Mouse (Mus musculus): ENCODE measurements at regions not wholly inside any gene's neighbourhood (a gene's known extent, or its start where the extent isn't known, plus 50 kb on each side); places are given as distances from the start of the nearest gene placed in this dataset.

- Histone ChIP-seq H3K9me3 (replicated peaks; ENCODE audit: control insufficient read depth, low read length) (no peaks in the 10 kb centered on the region), H3K36me3 (replicated peaks; ENCODE audit: control insufficient read depth, insufficient read depth, low read length) (no peaks in the 10 kb centered on the region), H3K4me2 (ENCODE audit: low read depth, low read length) (no peak overlapping the region), H3K9ac (replicated peaks; ENCODE audit: low read depth, low read length) (no peak overlapping the region), H3K27ac (ENCODE audit: low read depth) (no peak overlapping the region; the same call in 1 of the 2 replicates), H3K4me1 (ENCODE audit: control insufficient read depth, insufficient read depth) (no peaks in the 10 kb centered on the region; the same call in 1 of the 2 replicates), H3K4me3 (ENCODE audit: low read depth, low read length) (no peak overlapping the region), H3K27me3 (ENCODE audit: control insufficient read depth, insufficient read depth, low read length) (no peaks in the 10 kb centered on the region)
- TF ChIP-seq CTCF (IDR thresholded peaks at IDR 0.05; ENCODE audit: low read depth) (no peak), EP300 (IDR thresholded peaks at IDR 0.05; ENCODE audit: low read depth) (no peak)
- 14% methylated on average over 4 of the region's 4 CpGs for WGBS
- ATAC-seq (ENCODE audit: insufficient read depth, low read depth), result no peak
- DNase-seq (ENCODE audit: low spot score), result no peak
Measured at GRCm38 (mm10) chr17:45298355-45298754, 135.2 kb downstream of the Cdc5l start.

DNA sequence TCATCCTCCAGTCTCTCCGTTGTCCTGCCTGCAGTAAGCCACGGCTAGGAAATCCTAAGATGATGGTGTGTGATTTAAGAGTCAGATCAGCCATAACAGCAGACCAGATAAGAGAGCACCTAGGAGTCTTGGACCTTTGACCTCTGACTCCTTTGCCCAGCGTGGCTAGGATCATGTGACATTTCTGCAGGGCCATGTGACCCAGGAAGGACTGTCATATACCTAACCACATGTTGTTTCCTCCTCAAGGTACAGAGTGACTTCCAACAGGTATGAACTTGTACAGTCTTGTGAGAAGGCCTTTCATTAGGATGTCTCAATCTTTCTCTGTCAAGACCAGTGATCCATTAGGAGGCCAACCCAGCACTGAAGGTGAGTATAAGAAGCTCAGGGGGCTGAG, 135.7 kb downstream of the Cdc5l start:
- H3K4me1 ChIP-seq (ENCODE audit: control insufficient read depth, insufficient read depth), result no peaks in the 10 kb centered on the region; the same call in 1 of the 2 replicates
- DNase-seq (ENCODE audit: low spot score), result no peak
- no peak for TF ChIP-seq CTCF (IDR thresholded peaks at IDR 0.05; ENCODE audit: low read depth)
- no peak for TF ChIP-seq EP300 (IDR thresholded peaks at IDR 0.05; ENCODE audit: low read depth)
- H3K27ac ChIP-seq (ENCODE audit: low read depth), result no peak overlapping the region
- H3K4me3 ChIP-seq (ENCODE audit: low read depth, low read length), result no peak overlapping the region
- no peaks in the 10 kb centered on the region for H3K27me3 ChIP-seq (ENCODE audit: control insufficient read depth, insufficient read depth, low read length)
- ATAC-seq (ENCODE audit: insufficient read depth, low read depth), result no peak
- H3K9me3 ChIP-seq (replicated peaks; ENCODE audit: control insufficient read depth, low read length), result no peaks in the 10 kb centered on the region
- H3K36me3 ChIP-seq (replicated peaks; ENCODE audit: control insufficient read depth, insufficient read depth, low read length), result no peaks in the 10 kb centered on the region
- no peak overlapping the region for H3K4me2 ChIP-seq (ENCODE audit: low read depth, low read length)
- H3K9ac ChIP-seq (replicated peaks; ENCODE audit: low read depth, low read length), result no peak overlapping the region
- 56% methylated on average over 3 of the region's 3 CpGs for WGBS

DNA sequence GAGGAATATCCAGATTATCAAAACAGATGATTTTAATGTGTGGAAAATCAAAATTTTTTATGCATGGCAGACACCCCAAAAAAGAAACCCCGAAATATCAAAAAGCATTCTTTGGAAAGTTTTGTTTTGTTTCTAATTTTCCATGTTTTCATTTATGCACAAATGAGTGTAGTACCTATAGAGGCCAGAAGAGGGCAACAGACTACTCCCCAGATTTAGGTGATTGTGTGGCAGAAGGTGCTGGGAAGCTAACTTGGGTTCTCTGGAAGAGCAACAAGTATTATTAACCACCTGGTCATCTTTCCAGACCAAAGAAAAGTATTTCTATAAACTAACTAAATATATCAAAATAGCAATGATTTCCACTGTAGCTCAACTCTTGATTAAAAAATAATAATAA, 137.2 kb downstream of the Cdc5l start:
- DNase-seq (ENCODE audit: low spot score) (no peak), ATAC-seq (ENCODE audit: insufficient read depth, low read depth) (no peak)
- no peaks in the 10 kb centered on the region for H3K36me3 ChIP-seq (replicated peaks; ENCODE audit: control insufficient read depth, insufficient read depth, low read length)
- no peaks in the 10 kb centered on the region for H3K27me3 ChIP-seq (ENCODE audit: control insufficient read depth, insufficient read depth, low read length)
- H3K9ac ChIP-seq (replicated peaks; ENCODE audit: low read depth, low read length), result no peak overlapping the region
- H3K9me3 ChIP-seq (replicated peaks; ENCODE audit: control insufficient read depth, low read length), result no peaks in the 10 kb centered on the region
- H3K27ac ChIP-seq (ENCODE audit: low read depth), result no peak overlapping the region
- 70% methylated on average over 1 of the region's 1 CpGs for WGBS
- TF ChIP-seq EP300 (IDR thresholded peaks at IDR 0.05; ENCODE audit: low read depth), result no peak
- TF ChIP-seq CTCF (IDR thresholded peaks at IDR 0.05; ENCODE audit: low read depth), result peak; percentile 27
- no peak overlapping the region for H3K4me3 ChIP-seq (ENCODE audit: low read depth, low read length)
- no peaks in the 10 kb centered on the region; the same call in 1 of the 2 replicates for H3K4me1 ChIP-seq (ENCODE audit: control insufficient read depth, insufficient read depth)
- H3K4me2 ChIP-seq (ENCODE audit: low read depth, low read length), result no peak overlapping the region

GRCm38 (mm10) chr17:45294886-45295285, 138.7 kb downstream of the Cdc5l start:
- DNase-seq (ENCODE audit: low spot score) (no peak), ATAC-seq (ENCODE audit: insufficient read depth, low read depth) (no peak)
- no peak for TF ChIP-seq EP300 (IDR thresholded peaks at IDR 0.05; ENCODE audit: low read depth)
- no peak for TF ChIP-seq CTCF (IDR thresholded peaks at IDR 0.05; ENCODE audit: low read depth)
- H3K36me3 ChIP-seq (replicated peaks; ENCODE audit: control insufficient read depth, insufficient read depth, low read length), result no peaks in the 10 kb centered on the region
- H3K4me3 ChIP-seq (ENCODE audit: low read depth, low read length), result no peak overlapping the region
- H3K4me2 ChIP-seq (ENCODE audit: low read depth, low read length), result no peak overlapping the region
- H3K27ac ChIP-seq (ENCODE audit: low read depth), result no peak overlapping the region
- H3K4me1 ChIP-seq (ENCODE audit: control insufficient read depth, insufficient read depth), result no peaks in the 10 kb centered on the region; the same call in 1 of the 2 replicates
- WGBS, result 41% methylated on average over 4 of the region's 4 CpGs
- no peak overlapping the region for H3K9ac ChIP-seq (replicated peaks; ENCODE audit: low read depth, low read length)
- H3K27me3 ChIP-seq (ENCODE audit: control insufficient read depth, insufficient read depth, low read length), result no peaks in the 10 kb centered on the region
- H3K9me3 ChIP-seq (replicated peaks; ENCODE audit: control insufficient read depth, low read length), result no peaks in the 10 kb centered on the region

GRCm38 (mm10) chr17:45294256-45294865, 139.2 kb downstream of the Cdc5l start:
- no peaks in the 10 kb centered on the region; the same call in 1 of the 2 replicates for H3K4me1 ChIP-seq (ENCODE audit: control insufficient read depth, insufficient read depth)
- no peak overlapping the region for H3K4me3 ChIP-seq (ENCODE audit: low read depth, low read length)
- no peak for DNase-seq (ENCODE audit: low spot score)
- ATAC-seq (ENCODE audit: insufficient read depth, low read depth), result no peak
- no peak overlapping the region for H3K9ac ChIP-seq (replicated peaks; ENCODE audit: low read depth, low read length)
- no peak overlapping the region for H3K4me2 ChIP-seq (ENCODE audit: low read depth, low read length)
- 89% methylated on average over 11 of the region's 11 CpGs for WGBS
- no peaks in the 10 kb centered on the region for H3K36me3 ChIP-seq (replicated peaks; ENCODE audit: control insufficient read depth, insufficient read depth, low read length)
- no peak overlapping the region for H3K27ac ChIP-seq (ENCODE audit: low read depth)
- H3K27me3 ChIP-seq (ENCODE audit: control insufficient read depth, insufficient read depth, low read length), result no peaks in the 10 kb centered on the region
- TF ChIP-seq EP300 (IDR thresholded peaks at IDR 0.05; ENCODE audit: low read depth), result no peak
- TF ChIP-seq CTCF (IDR thresholded peaks at IDR 0.05; ENCODE audit: low read depth), result no peak
- no peaks in the 10 kb centered on the region for H3K9me3 ChIP-seq (replicated peaks; ENCODE audit: control insufficient read depth, low read length)

- no peak overlapping the region for H3K9ac ChIP-seq (replicated peaks; ENCODE audit: low read depth, low read length)
- DNase-seq (ENCODE audit: low spot score), result no peak
- no peak overlapping the region for H3K27ac ChIP-seq (ENCODE audit: low read depth)
- no peak overlapping the region for H3K4me2 ChIP-seq (ENCODE audit: low read depth, low read length)
- no peaks in the 10 kb centered on the region for H3K27me3 ChIP-seq (ENCODE audit: control insufficient read depth, insufficient read depth, low read length)
- no peak for ATAC-seq (ENCODE audit: insufficient read depth, low read depth)
- H3K4me3 ChIP-seq (ENCODE audit: low read depth, low read length), result no peak overlapping the region
- H3K4me1 ChIP-seq (ENCODE audit: control insufficient read depth, insufficient read depth), result no peaks in the 10 kb centered on the region
- WGBS, result 61% methylated on average over 7 of the region's 7 CpGs
- H3K36me3 ChIP-seq (replicated peaks; ENCODE audit: control insufficient read depth, insufficient read depth, low read length), result no peaks in the 10 kb centered on the region
- TF ChIP-seq CTCF (IDR thresholded peaks at IDR 0.05; ENCODE audit: low read depth) (no peak), EP300 (IDR thresholded peaks at IDR 0.05; ENCODE audit: low read depth) (no peak)
- H3K9me3 ChIP-seq (replicated peaks; ENCODE audit: control insufficient read depth, low read length), result no peaks in the 10 kb centered on the region
Measured at GRCm38 (mm10) chr17:45292883-45293282, 140.7 kb downstream of the Cdc5l start.
